Comparison of ENCODE assay signal across 8 mouse cellular contexts in genomic region chr11:54312021-54312420, GRCm38 (mm10). TPM values are rescaled to one million over a fixed set of nuclear protein-coding genes. Genes with fewer than 3 reads are reported as not detected.
DNase-seq lines count a peak whose midpoint lies in the region; ATAC-seq lines count a peak whose summit lies in the region.
"Had no signal": no experiment of that assay in that cellular context is flagged by ENCODE, and none has a peak within 500 bp of the region (broad histone marks: within the 10 kb centered on the region; RNA-seq: fewer than 3 reads in every experiment).

No protein-coding gene starts in this region.

- H3K4me1 ChIP-seq in limb, embryonic 12.5 days (replicated peaks): peaks cover 21% of the 10 kb centered on the region

- DNase-seq in ovary, postnatal 36 days (ENCODE audit: low spot score): peak; percentile 28
- no peak for DNase-seq in ovary, postnatal 10 days (ENCODE audit: low spot score)
- peak; percentile 69 for DNase-seq in embryo, embryonic 11 days
- DNase-seq in heart, postnatal 25 days (ENCODE audit: low spot score): peak; percentile 19
- peak; percentile 58 to 63 for DNase-seq in right cerebral cortex, postnatal 36 days (ENCODE audit: low spot score in 2 of 2)
- no peak for DNase-seq in c-Kit-positive CD71-positive TER-119-positive erythroid progenitor cells, embryonic 14.5 days (ENCODE audit: low spot score)

- no peak overlapping the region for H3K9ac ChIP-seq in limb, embryonic 12.5 days (replicated peaks)

- no peak overlapping the region for H3K4me2 ChIP-seq in limb, embryonic 12.5 days

- H3K9me3 ChIP-seq in limb, embryonic 12.5 days: no peaks in the 10 kb centered on the region
- H3K9me3 ChIP-seq: megakaryocyte, embryonic 14.5 days had no signal

- no peaks in the 10 kb centered on the region for H3K27me3 ChIP-seq in limb, embryonic 12.5 days

- H3K36me3 ChIP-seq in limb, embryonic 12.5 days: no peaks in the 10 kb centered on the region

- no peak for ATAC-seq in limb, embryonic 12.5 days (ENCODE audit: insufficient number of reproducible peaks, insufficient read depth, low FRiP score, low TSS enrichment, low read depth)

- H3K4me3 ChIP-seq in limb, embryonic 12.5 days (replicated peaks): no peak overlapping the region
- H3K4me3 ChIP-seq: megakaryocyte, embryonic 14.5 days had no signal

- WGBS in limb, embryonic 12.5 days: 4% methylated on average over 5 of the region's 5 CpGs

- peak overlapping the region; percentile 54 for H3K27ac ChIP-seq in limb, embryonic 12.5 days

- intact Hi-C loops in heart, postnatal 25 days (cut with DNase I): no loop called here

RNA-seq across cellular contexts. Expression of gene Acsl6, which starts 8.4 kb away (rescaled TPM):
- 1 to 10 TPM; 3.2 to 3.4 TPM for total RNA-seq in heart, postnatal 25 days (2021)
- 1.0 and 2.8 TPM in 2 replicates for polyA plus RNA-seq in limb, embryonic 12.5 days (2016; fragmentation: Nextera tagmentation; extraction: Ambion mirVana)

RNA-seq across cellular contexts. Expression of gene Il3, which starts 44.9 kb away (rescaled TPM):
- not detected for total RNA-seq in heart, postnatal 25 days (2021)
- polyA plus RNA-seq in limb, embryonic 12.5 days (2016; fragmentation: Nextera tagmentation; extraction: Ambion mirVana): not detected in 2 replicates

RNA-seq across cellular contexts. Expression of gene Meikin, which starts 58.4 kb away (rescaled TPM):
- not detected for total RNA-seq in heart, postnatal 25 days (2021)
- not detected in 2 replicates for polyA plus RNA-seq in limb, embryonic 12.5 days (2016; fragmentation: Nextera tagmentation; extraction: Ambion mirVana)

Comparison
In these comparisons a context has a peak if more than half of its experiments do, and no peak if none do; other contexts are left out.
1. DNase-seq: peak in ovary, postnatal 36 days (single experiment), embryo, embryonic 11 days (single experiment), heart, postnatal 25 days (single experiment) and right cerebral cortex, postnatal 36 days (2 of 2); none in ovary, postnatal 10 days (single experiment) and c-Kit-positive CD71-positive TER-119-positive erythroid progenitor cells, embryonic 14.5 days (single experiment).